Mouse (Mus musculus): ENCODE results near the gene Ybx3. TPM values are rescaled to one million over a fixed set of nuclear protein-coding genes. Genes with fewer than 3 reads are reported as not detected.

Gene Ybx3
- polyA plus RNA-seq, 1 experiment from 2014 or later, result 26.0 TPM

GRCm38 (mm10) chr6:131387221-131388039, 846 bp downstream of the Ybx3 start:
- Histone ChIP-seq H3K36me3 (ENCODE audit: control insufficient read depth, insufficient read depth, low read length) (no peaks in the 10 kb centered on the region), H3K9ac (replicated peaks; ENCODE audit: low read depth, low read length) (peak overlapping the region; percentile 85)
- ATAC-seq (ENCODE audit: low read depth), result peak; percentile 70

GRCm38 (mm10) chr6:131386416-131387019, 1.8 kb downstream of the Ybx3 start:
- no peak overlapping the region for H3K9ac ChIP-seq (replicated peaks; ENCODE audit: low read depth, low read length)
- H3K4me3 ChIP-seq (ENCODE audit: low read depth, low read length), result peak overlapping the region; percentile 86
- H3K4me2 ChIP-seq (ENCODE audit: low read depth, low read length), result peak overlapping the region; percentile 90
- H3K27ac ChIP-seq (ENCODE audit: low read depth, low read length), result no peak overlapping the region
- H3K9me3 ChIP-seq (ENCODE audit: control insufficient read depth, low read length), result no peaks in the 10 kb centered on the region
- no peak for ATAC-seq (ENCODE audit: low read depth)
- no peaks in the 10 kb centered on the region for H3K36me3 ChIP-seq (ENCODE audit: control insufficient read depth, insufficient read depth, low read length)
- H3K27me3 ChIP-seq (ENCODE audit: control insufficient read depth, insufficient read depth, low read length), result no peaks in the 10 kb centered on the region
- peaks cover 19% of the 10 kb centered on the region; the same call in 1 of the 2 replicates for H3K4me1 ChIP-seq (ENCODE audit: control insufficient read depth, insufficient read depth, low read length)
- 49% methylated on average over 9 of the region's 9 CpGs for WGBS

More at GRCm38 (mm10) chr6:131387221-131388039, 846 bp downstream of the Ybx3 start:
- H3K4me1 ChIP-seq (ENCODE audit: control insufficient read depth, insufficient read depth, low read length), result peaks cover 16% of the 10 kb centered on the region; the same call in 1 of the 2 replicates
- peak overlapping the region; percentile 86 for H3K4me3 ChIP-seq (ENCODE audit: low read depth, low read length)
- H3K4me2 ChIP-seq (ENCODE audit: low read depth, low read length), result peak overlapping the region; percentile 90
- H3K27ac ChIP-seq (ENCODE audit: low read depth, low read length), result peak overlapping the region; percentile 70; the same call in 1 of the 2 replicates
- H3K9me3 ChIP-seq (ENCODE audit: control insufficient read depth, low read length), result no peaks in the 10 kb centered on the region
- under 1% methylated on average over 41 of the region's 43 CpGs for WGBS
- no peaks in the 10 kb centered on the region for H3K27me3 ChIP-seq (ENCODE audit: control insufficient read depth, insufficient read depth, low read length)

GRCm38 (mm10) chr6:131385469-131385868, 2.8 kb downstream of the Ybx3 start:
- Histone ChIP-seq H3K9me3 (ENCODE audit: control insufficient read depth, low read length) (no peaks in the 10 kb centered on the region), H3K9ac (replicated peaks; ENCODE audit: low read depth, low read length) (no peak overlapping the region), H3K27ac (ENCODE audit: low read depth, low read length) (no peak overlapping the region), H3K36me3 (ENCODE audit: control insufficient read depth, insufficient read depth, low read length) (no peaks in the 10 kb centered on the region), H3K4me1 (ENCODE audit: control insufficient read depth, insufficient read depth, low read length) (peaks cover 19% of the 10 kb centered on the region; the same call in 1 of the 2 replicates), H3K27me3 (ENCODE audit: control insufficient read depth, insufficient read depth, low read length) (no peaks in the 10 kb centered on the region), H3K4me2 (ENCODE audit: low read depth, low read length) (no peak overlapping the region), H3K4me3 (ENCODE audit: low read depth, low read length) (no peak overlapping the region)
- ATAC-seq (ENCODE audit: low read depth), result no peak
- 97% methylated on average over 1 of the region's 1 CpGs for WGBS

GRCm38 (mm10) chr6:131383713-131384330, 4.5 kb downstream of the Ybx3 start:
- H3K4me1 ChIP-seq (ENCODE audit: control insufficient read depth, insufficient read depth, low read length), result peaks cover 19% of the 10 kb centered on the region; the same call in 1 of the 2 replicates
- no peaks in the 10 kb centered on the region; the same call in 1 of the 2 replicates for H3K36me3 ChIP-seq (ENCODE audit: control insufficient read depth, insufficient read depth, low read length)
- no peak overlapping the region for H3K4me3 ChIP-seq (ENCODE audit: low read depth, low read length)
- no peak overlapping the region for H3K27ac ChIP-seq (ENCODE audit: low read depth, low read length)
- no peaks in the 10 kb centered on the region for H3K27me3 ChIP-seq (ENCODE audit: control insufficient read depth, insufficient read depth, low read length)
- H3K9me3 ChIP-seq (ENCODE audit: control insufficient read depth, low read length), result no peaks in the 10 kb centered on the region
- H3K9ac ChIP-seq (replicated peaks; ENCODE audit: low read depth, low read length), result no peak overlapping the region
- H3K4me2 ChIP-seq (ENCODE audit: low read depth, low read length), result no peak overlapping the region
- ATAC-seq (ENCODE audit: low read depth), result no peak
- WGBS, result 40% methylated on average over 6 of the region's 6 CpGs

- Histone ChIP-seq H3K9me3 (ENCODE audit: control insufficient read depth, low read length) (no peaks in the 10 kb centered on the region), H3K4me3 (ENCODE audit: low read depth, low read length) (no peak overlapping the region), H3K36me3 (ENCODE audit: control insufficient read depth, insufficient read depth, low read length) (peaks cover under 1% of the 10 kb centered on the region; the same call in 1 of the 2 replicates), H3K9ac (replicated peaks; ENCODE audit: low read depth, low read length) (no peak overlapping the region), H3K27ac (ENCODE audit: low read depth, low read length) (no peak overlapping the region), H3K27me3 (ENCODE audit: control insufficient read depth, insufficient read depth, low read length) (no peaks in the 10 kb centered on the region), H3K4me2 (ENCODE audit: low read depth, low read length) (no peak overlapping the region), H3K4me1 (ENCODE audit: control insufficient read depth, insufficient read depth, low read length) (peaks cover 19% of the 10 kb centered on the region; the same call in 1 of the 2 replicates)
- 52% methylated on average over 3 of the region's 3 CpGs for WGBS
- no peak for ATAC-seq (ENCODE audit: low read depth)
Observed at GRCm38 (mm10) chr6:131382984-131383337, 5.3 kb downstream of the Ybx3 start.

GRCm38 (mm10) chr6:131382232-131382983, 5.9 kb downstream of the Ybx3 start:
- Histone ChIP-seq H3K4me3 (ENCODE audit: low read depth, low read length) (no peak overlapping the region), H3K9me3 (ENCODE audit: control insufficient read depth, low read length) (no peaks in the 10 kb centered on the region), H3K27me3 (ENCODE audit: control insufficient read depth, insufficient read depth, low read length) (no peaks in the 10 kb centered on the region), H3K9ac (replicated peaks; ENCODE audit: low read depth, low read length) (no peak overlapping the region), H3K4me2 (ENCODE audit: low read depth, low read length) (no peak overlapping the region), H3K4me1 (ENCODE audit: control insufficient read depth, insufficient read depth, low read length) (peaks cover 19% of the 10 kb centered on the region; the same call in 1 of the 2 replicates), H3K36me3 (ENCODE audit: control insufficient read depth, insufficient read depth, low read length) (peaks cover 3% of the 10 kb centered on the region; the same call in 1 of the 2 replicates), H3K27ac (ENCODE audit: low read depth, low read length) (0 out of 2 replicates have a peak overlapping the region, but pooled peaks have one; percentile 10)
- ATAC-seq (ENCODE audit: low read depth), result peak; percentile 19; the same call in 1 of the 2 replicates
- 37% methylated on average over 14 of the region's 14 CpGs for WGBS

GRCm38 (mm10) chr6:131378858-131379428, 9.3 kb downstream of the Ybx3 start:
- ATAC-seq (ENCODE audit: low read depth), result no peak
- WGBS, result 97% methylated on average over 18 of the region's 18 CpGs
- no peak overlapping the region for H3K4me2 ChIP-seq (ENCODE audit: low read depth, low read length)
- H3K9me3 ChIP-seq (ENCODE audit: control insufficient read depth, low read length), result no peaks in the 10 kb centered on the region
- no peaks in the 10 kb centered on the region for H3K27me3 ChIP-seq (ENCODE audit: control insufficient read depth, insufficient read depth, low read length)
- H3K36me3 ChIP-seq (ENCODE audit: control insufficient read depth, insufficient read depth, low read length), result peaks cover 6% of the 10 kb centered on the region
- H3K27ac ChIP-seq (ENCODE audit: low read depth, low read length), result no peak overlapping the region
- H3K9ac ChIP-seq (replicated peaks; ENCODE audit: low read depth, low read length), result no peak overlapping the region
- H3K4me1 ChIP-seq (ENCODE audit: control insufficient read depth, insufficient read depth, low read length), result peaks cover 10% of the 10 kb centered on the region; the same call in 1 of the 2 replicates
- H3K4me3 ChIP-seq (ENCODE audit: low read depth, low read length), result no peak overlapping the region

- H3K9ac ChIP-seq (replicated peaks; ENCODE audit: low read depth, low read length), result no peak overlapping the region
- peaks cover 3% of the 10 kb centered on the region; the same call in 1 of the 2 replicates for H3K4me1 ChIP-seq (ENCODE audit: control insufficient read depth, insufficient read depth, low read length)
- no peak overlapping the region for H3K27ac ChIP-seq (ENCODE audit: low read depth, low read length)
- peaks cover 6% of the 10 kb centered on the region for H3K36me3 ChIP-seq (ENCODE audit: control insufficient read depth, insufficient read depth, low read length)
- H3K4me2 ChIP-seq (ENCODE audit: low read depth, low read length), result no peak overlapping the region
- WGBS, result 97% methylated on average over 5 of the region's 5 CpGs
- no peak overlapping the region for H3K4me3 ChIP-seq (ENCODE audit: low read depth, low read length)
- no peaks in the 10 kb centered on the region for H3K27me3 ChIP-seq (ENCODE audit: control insufficient read depth, insufficient read depth, low read length)
- no peak for ATAC-seq (ENCODE audit: low read depth)
- no peaks in the 10 kb centered on the region for H3K9me3 ChIP-seq (ENCODE audit: control insufficient read depth, low read length)
Observed at GRCm38 (mm10) chr6:131377378-131377777, 10.9 kb downstream of the Ybx3 start.

Data from neural tube, embryonic 14.5 days (tissue).